Mouse (Mus musculus) ES-E14 (cell line): ENCODE data around the gene Adgrd1. TPM values are rescaled to one million over a fixed set of nuclear protein-coding genes. Genes with fewer than 3 reads are reported as not detected.

Experiments
- DNase-seq: peaks from one replicate; pipeline ENCODE4 v3.0.0-alpha.2; 2013; ENCODE audit warnings: low read depth, low spot score
- H3K27ac ChIP-seq: 2 replicates; pipeline ENCODE4 v1.5.1; 2012; ENCODE audit warnings: low read depth, mild to moderate bottlenecking, low read length, moderate library complexity, mixed read lengths; ENCODE audit not compliant: poor library complexity, insufficient read depth, severe bottlenecking
- H3K36me3 ChIP-seq: 2 replicates; pipeline ENCODE4 v1.6.1; 2012; ENCODE audit warnings: mild to moderate bottlenecking, low read length, moderate library complexity, mixed read lengths; ENCODE audit not compliant: control insufficient read depth, poor library complexity, insufficient read depth, severe bottlenecking
- H3K4me1 ChIP-seq, 2 experiments: fragments of 150-350 bp in 1 of 2; sonication (generic) in 1 of 2; 2 replicates each; pipeline ENCODE4 v1.6.1; 2012; ENCODE audit warnings: low read length in 2 of 2, mild to moderate bottlenecking in 1 of 2, mixed read lengths in 1 of 2; ENCODE audit not compliant: control insufficient read depth in 2 of 2, insufficient read depth in 2 of 2, poor library complexity in 1 of 2
- H3K4me3 ChIP-seq, 2 experiments: fragments of 150-350 bp in 1 of 2; sonication (generic) in 1 of 2; 2 replicates each; pipeline ENCODE4 v1.5.1; 2012; ENCODE audit warnings: low read length in 2 of 2, low read depth in 1 of 2, mild to moderate bottlenecking in 1 of 2, mixed read lengths in 1 of 2; ENCODE audit not compliant: insufficient read depth in 1 of 2, poor library complexity in 1 of 2, severe bottlenecking in 1 of 2
- H3K9ac ChIP-seq: 2 replicates; pipeline ENCODE4 v1.6.1; 2012; ENCODE audit warnings: low read depth, mild to moderate bottlenecking, low read length, mixed read lengths; ENCODE audit not compliant: poor library complexity, insufficient read depth, severe bottlenecking
- H3K9me3 ChIP-seq: fragments of 150-350 bp; sonication (generic); 2 replicates; pipeline ENCODE4 v1.6.1; 2012; ENCODE audit warnings: low read depth, mild to moderate bottlenecking, low read length; ENCODE audit not compliant: control insufficient read depth, insufficient read depth
- CHD2 ChIP-seq: IDR thresholded peaks from 2 replicates; pipeline ENCODE4 v1.6.1; 2014; ENCODE audit warnings: mild to moderate bottlenecking, low read depth, low read length, inconsistent platforms
- HCFC1 ChIP-seq: IDR thresholded peaks from 2 replicates; pipeline ENCODE4 v1.6.1; 2012; ENCODE audit warnings: low read length, inconsistent platforms, borderline replicate concordance; ENCODE audit not compliant: insufficient read depth
- MAFK ChIP-seq: IDR thresholded peaks from 2 replicates; pipeline ENCODE4 v1.6.1; 2014; ENCODE audit warnings: mild to moderate bottlenecking, low read depth, low read length, inconsistent platforms; ENCODE audit not compliant: insufficient read depth
- ZC3H11A ChIP-seq: IDR thresholded peaks from 2 replicates; pipeline ENCODE4 v1.6.1; 2012; ENCODE audit warnings: low read depth, mild to moderate bottlenecking, inconsistent platforms, low read length, borderline replicate concordance
- ZNF384 ChIP-seq: IDR thresholded peaks from 2 replicates; pipeline ENCODE4 v1.6.1; 2012; ENCODE audit warnings: low read depth, low read length, inconsistent platforms
- in situ Hi-C, 2 experiments: fragments of 600-800 bp; cut with MboI; formaldehyde crosslinking; loops; one replicate each; pipeline ENCODE4 v1.15.1; 2025; ENCODE audit warnings: low sequenced_read_pairs in 2 of 2, inconsistent platforms in 1 of 2; ENCODE audit not compliant: unreplicated experiment in 2 of 2
- total RNA-seq: library from RNA; depleted of rRNA; stranded (reverse); fragments of 300-350 nt; gene quantifications from 2 replicates; pipeline ENCODE4 v1.2.3, GENCODE M21; 2012

Adgrd1 gene
- total RNA-seq, 1 experiment, result 1.1 TPM

DNA sequence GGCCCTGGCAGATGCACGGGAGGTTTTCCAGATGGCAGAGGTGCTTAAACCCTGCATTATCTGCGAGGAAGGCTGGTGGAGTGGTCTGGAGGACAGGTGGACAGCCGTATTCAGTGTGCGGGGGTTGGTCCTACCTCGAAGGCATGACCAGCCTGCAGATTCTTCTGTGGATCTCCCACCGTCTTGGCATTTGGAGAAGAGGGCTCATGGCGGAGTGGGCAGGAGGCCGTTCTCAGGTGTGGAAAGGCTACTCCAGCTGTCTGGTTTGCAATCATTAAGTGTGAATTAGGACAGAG, 32.8 kb upstream of the Adgrd1 start:
- H3K9me3 ChIP-seq, result no peaks in the 10 kb centered on the region
- no peak for TF ChIP-seq ZNF384
- TF ChIP-seq ZC3H11A, result no peak
- TF ChIP-seq HCFC1, result no peak
- no peak for TF ChIP-seq CHD2
- no peak for TF ChIP-seq MAFK
- no peak for DNase-seq
- in situ Hi-C loops, result loop anchor here (5.0 to 10.0 kb wide), 4 partner anchors 99 to 529 kb away; partner anchors contain the start of gene Mmp17 (in 1 of the 2)
- no peak overlapping the region for H3K27ac ChIP-seq
- H3K36me3 ChIP-seq, result no peaks in the 10 kb centered on the region
- peak overlapping the region in 1 of 2 experiments; percentile 12; a peak in 1 of 4 replicates for H3K4me3 ChIP-seq
- no peak overlapping the region; the same call in 1 of the 2 replicates for H3K9ac ChIP-seq
- H3K4me1 ChIP-seq, result peaks cover 5 to 23% of the 10 kb centered on the region in 2 experiments; a peak in 2 of 4 replicates

DNA sequence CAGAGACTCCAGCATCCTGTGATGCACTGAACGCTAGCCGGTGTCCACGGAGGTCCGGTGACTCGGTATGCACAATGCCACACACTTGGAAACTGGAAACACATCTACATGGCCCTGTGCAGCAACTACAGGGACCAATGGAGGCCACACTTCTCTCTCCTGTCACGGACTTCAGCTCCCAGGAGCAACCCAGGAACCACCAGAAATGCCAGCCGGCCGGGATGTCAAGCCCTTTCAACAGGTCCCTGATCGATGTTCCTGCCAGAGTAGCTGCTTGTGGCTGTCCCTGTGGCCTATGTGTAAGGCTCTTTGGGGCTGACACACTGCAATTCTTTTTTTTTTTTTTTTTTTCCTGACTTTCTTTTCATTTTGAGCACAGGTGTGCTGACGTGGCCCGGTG, 32.4 kb upstream of the Adgrd1 start:
- no peak overlapping the region for H3K27ac ChIP-seq
- TF ChIP-seq ZC3H11A (no peak), MAFK (no peak), HCFC1 (no peak), CHD2 (no peak), ZNF384 (no peak)
- DNase-seq, result no peak
- H3K4me3 ChIP-seq, result no peak overlapping the region
- peaks cover 5 to 23% of the 10 kb centered on the region in 2 experiments; a peak in 2 of 4 replicates for H3K4me1 ChIP-seq
- H3K9ac ChIP-seq, result no peak overlapping the region
- in situ Hi-C loops, result loop anchor here (5.0 to 10.0 kb wide), 4 partner anchors 98 to 528 kb away; partner anchors contain the start of gene Mmp17 (in 1 of the 2)
- H3K9me3 ChIP-seq, result no peaks in the 10 kb centered on the region
- no peaks in the 10 kb centered on the region for H3K36me3 ChIP-seq

DNA sequence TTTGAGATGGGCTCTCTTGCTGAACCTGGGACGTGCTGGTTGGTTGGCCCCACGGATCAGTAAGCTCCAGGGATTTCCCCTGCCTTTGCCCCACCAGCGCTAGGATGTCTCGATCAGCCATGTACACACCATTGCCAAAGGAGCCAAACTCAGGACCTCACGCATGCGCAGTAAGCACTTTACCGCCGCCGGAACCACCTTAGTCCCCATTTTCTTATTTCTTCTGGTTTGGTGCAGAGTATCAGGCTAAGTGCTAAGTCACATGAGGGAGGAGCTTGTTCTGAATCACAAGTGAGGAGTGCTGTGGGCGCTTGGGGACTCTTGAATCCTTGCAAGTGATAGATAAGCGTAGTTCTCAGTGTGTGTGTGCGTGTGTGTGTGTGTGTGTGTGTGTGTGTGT, 31.2 kb upstream of the Adgrd1 start:
- peaks cover 5 to 23% of the 10 kb centered on the region in 2 experiments; a peak in 2 of 4 replicates for H3K4me1 ChIP-seq
- peak overlapping the region; percentile 62 for H3K9ac ChIP-seq
- no peaks in the 10 kb centered on the region for H3K36me3 ChIP-seq
- H3K9me3 ChIP-seq, result no peaks in the 10 kb centered on the region
- H3K4me3 ChIP-seq, result peak overlapping the region; percentile 27 to 55; a peak in 3 of 4 replicates
- TF ChIP-seq ZNF384 (no peak), CHD2 (no peak), ZC3H11A (no peak), HCFC1 (no peak), MAFK (no peak)
- peak; percentile 65 for DNase-seq
- in situ Hi-C loops, result loop anchor here in 1 of 2 experiments (10.0 kb wide), 2 partner anchors 100 to 520 kb away; partner anchors contain the start of gene Mmp17
- H3K27ac ChIP-seq, result peak overlapping the region; percentile 8; the same call in 1 of the 2 replicates

DNA sequence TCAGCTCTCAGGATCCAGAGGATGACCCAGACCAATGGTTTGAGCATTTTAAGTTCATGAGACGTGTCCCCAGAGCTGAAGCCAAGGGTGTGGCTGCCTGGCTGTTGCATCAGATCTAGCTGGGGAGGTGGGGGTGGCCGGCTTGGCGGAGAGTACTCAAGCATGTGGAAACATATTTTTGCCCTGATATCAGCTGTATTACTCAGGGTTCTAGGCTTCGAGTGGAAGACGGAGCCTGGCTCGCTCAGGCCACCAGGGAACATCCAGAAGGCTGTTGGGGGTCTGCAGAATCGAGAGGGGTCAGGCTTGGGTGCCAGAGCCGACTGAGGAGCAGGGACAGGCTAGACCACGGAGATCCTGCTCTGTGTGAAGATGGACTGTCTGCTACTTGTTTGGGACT, 30.6 kb upstream of the Adgrd1 start:
- H3K4me3 ChIP-seq, result peak overlapping the region; percentile 27 to 55; a peak in 2 of 4 replicates
- TF ChIP-seq ZC3H11A, result no peak
- TF ChIP-seq MAFK, result no peak
- TF ChIP-seq CHD2, result no peak
- no peak for TF ChIP-seq ZNF384
- TF ChIP-seq HCFC1, result no peak
- no peak for DNase-seq
- H3K9ac ChIP-seq, result peak overlapping the region; percentile 62; the same call in 1 of the 2 replicates
- no peaks in the 10 kb centered on the region for H3K9me3 ChIP-seq
- in situ Hi-C loops, result loop anchor here in 1 of 2 experiments (10.0 kb wide), 2 partner anchors 99 to 519 kb away; partner anchors contain the start of gene Mmp17
- H3K4me1 ChIP-seq, result peaks cover 5 to 23% of the 10 kb centered on the region in 2 experiments; a peak in 2 of 4 replicates
- H3K36me3 ChIP-seq, result no peaks in the 10 kb centered on the region
- H3K27ac ChIP-seq, result peak overlapping the region; percentile 8; the same call in 1 of the 2 replicates
